Mouse (Mus musculus): ENCODE measurements around the gene Ptprz1.

Gene Ptprz1

DNA sequence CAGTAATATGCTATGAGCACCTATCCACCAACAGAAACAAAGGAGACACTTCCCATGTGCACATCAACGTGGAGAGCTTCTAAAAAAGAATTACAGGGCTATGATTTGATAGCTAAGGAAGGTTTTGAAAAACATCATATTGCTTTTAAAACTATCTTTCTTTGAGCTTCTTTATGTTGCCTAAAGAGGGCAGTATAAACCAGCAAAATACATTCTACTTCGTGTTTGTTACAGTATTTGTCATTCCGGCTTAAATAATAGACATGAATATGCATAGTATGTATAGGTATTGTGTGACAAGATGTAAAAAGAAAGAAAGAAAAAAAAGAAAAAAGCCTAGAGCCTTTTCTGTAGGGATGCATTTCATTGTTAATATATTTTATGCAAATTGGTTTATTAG lies 127.8 kb downstream of the Ptprz1 start:
- peak; percentile 25 for DNase-seq (ENCODE audit: low read depth, low spot score)

- no peak for DNase-seq (ENCODE audit: low read depth, low spot score)
Measured at GRCm38 (mm10) chr6:23014988-23015613, 139.8 kb downstream of the Ptprz1 start.

DNA sequence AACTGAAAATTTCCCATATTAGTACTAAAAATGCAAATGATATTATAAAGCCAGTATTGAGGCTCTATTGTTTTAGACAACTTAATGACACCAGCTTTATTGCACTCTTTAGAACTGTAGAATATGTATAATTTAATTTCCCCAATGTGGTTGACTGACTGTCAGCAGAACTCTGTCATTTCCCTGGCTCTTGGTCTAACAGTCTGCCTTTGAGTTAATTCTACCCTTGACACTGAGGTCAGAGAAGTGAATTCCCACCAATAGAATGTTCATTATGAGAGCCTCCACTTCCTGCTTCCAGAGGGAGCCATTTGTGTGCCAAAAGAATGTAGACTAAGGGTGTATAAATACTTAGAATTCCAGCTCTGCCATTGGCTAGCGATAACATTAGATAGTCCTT lies 152.9 kb downstream of the Ptprz1 start:
- peak; percentile 26 for DNase-seq (ENCODE audit: low read depth, low spot score)

DNA sequence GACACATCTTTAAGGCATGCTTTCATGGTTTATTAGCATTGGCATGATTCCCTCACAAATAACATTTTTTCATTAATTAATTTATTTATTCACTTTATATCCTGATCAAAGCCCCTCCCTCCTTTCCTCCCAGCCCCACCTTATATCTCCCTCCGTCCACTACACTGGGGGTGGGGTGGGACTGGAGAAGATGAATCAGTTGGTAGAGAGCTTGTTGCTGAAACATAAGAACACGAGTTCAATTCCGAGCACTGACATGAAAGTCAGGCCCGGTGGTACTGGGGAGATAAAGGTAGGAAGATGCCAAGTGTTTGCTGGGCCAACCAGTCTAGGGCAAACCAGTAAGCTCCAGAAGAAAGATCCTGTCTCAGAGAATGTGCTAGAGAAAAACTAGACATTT lies 173.5 kb downstream of the Ptprz1 start:
- no peak for DNase-seq (ENCODE audit: low read depth, low spot score)

DNA sequence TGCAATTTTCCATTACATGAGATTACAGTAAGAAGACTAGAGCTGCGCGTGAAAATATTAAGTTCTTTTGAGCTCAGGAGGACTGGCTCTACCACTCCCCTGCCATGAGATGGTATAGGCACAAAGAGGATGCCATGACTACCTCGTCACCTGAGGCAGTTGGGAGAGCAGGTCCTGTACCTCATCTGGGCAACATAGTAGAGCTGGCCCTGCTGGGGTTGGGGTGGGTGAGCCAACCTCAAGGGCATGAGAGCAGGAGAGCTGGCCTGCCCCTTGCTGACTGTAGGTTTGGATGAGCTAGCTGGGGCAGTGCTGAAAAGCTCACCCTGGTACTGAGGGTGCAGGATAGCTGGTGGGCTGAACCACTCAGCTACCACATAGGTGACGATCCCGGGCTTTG lies 180.4 kb downstream of the Ptprz1 start:
- DNase-seq (ENCODE audit: low read depth, low spot score): no peak

GRCm38 (mm10) chr6:23076060-23076459 lies 200.8 kb downstream of the Ptprz1 start:
- peak; percentile 42 for DNase-seq (ENCODE audit: low read depth, low spot score)

- DNase-seq (ENCODE audit: low read depth, low spot score): no peak
Measured at GRCm38 (mm10) chr6:23078273-23078672, 203.0 kb downstream of the Ptprz1 start.

- peak; percentile 84 for DNase-seq (ENCODE audit: low read depth, low spot score)
Measured at GRCm38 (mm10) chr6:23079991-23080680, 204.8 kb downstream of the Ptprz1 start.

- DNase-seq (ENCODE audit: low read depth, low spot score): no peak
Measured at GRCm38 (mm10) chr6:23084587-23085421, 209.5 kb downstream of the Ptprz1 start.

GRCm38 (mm10) chr6:23089292-23089691 lies 214.0 kb downstream of the Ptprz1 start:
- peak; percentile 86 for DNase-seq (ENCODE audit: low read depth, low spot score)

DNA sequence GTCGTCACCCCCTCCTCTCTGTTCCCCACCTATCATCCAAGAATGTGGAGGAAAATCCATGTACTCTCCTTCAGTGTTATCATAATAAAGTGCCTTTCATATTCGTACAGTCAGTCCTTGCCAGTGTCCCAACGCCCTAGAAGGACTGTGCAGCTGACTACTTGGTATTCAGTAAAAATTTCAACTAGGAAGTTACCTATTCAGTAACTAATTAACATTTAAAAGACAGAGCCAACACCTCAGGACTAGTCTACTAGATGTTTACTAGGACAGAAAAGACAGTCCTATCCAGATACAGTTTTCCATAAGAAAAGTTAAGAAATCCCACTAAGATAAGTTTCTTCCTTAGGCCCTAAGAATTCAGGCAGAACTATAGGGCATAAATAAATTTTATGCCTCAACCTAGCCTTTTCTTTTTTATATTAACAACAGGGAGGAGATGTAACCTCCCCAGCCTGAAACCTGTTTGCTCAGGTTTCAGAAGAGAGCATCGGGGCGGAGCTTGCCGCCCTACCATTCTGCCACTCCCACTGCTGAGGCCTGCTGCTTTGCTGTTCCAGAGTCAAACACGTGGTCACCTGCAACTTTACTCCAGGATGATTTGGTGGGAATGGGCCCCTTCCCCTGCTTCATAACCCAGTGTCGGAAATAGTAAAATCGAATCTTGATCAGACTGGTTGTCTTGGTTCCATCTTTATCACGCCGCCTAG lies 215.2 kb downstream of the Ptprz1 start:
- DNase-seq (ENCODE audit: low read depth, low spot score): peak; percentile 87

All from ES-CJ7 (cell line).